Mouse (Mus musculus): Measurements from ENCODE around the gene Cisd2.

Cisd2 gene

DNA sequence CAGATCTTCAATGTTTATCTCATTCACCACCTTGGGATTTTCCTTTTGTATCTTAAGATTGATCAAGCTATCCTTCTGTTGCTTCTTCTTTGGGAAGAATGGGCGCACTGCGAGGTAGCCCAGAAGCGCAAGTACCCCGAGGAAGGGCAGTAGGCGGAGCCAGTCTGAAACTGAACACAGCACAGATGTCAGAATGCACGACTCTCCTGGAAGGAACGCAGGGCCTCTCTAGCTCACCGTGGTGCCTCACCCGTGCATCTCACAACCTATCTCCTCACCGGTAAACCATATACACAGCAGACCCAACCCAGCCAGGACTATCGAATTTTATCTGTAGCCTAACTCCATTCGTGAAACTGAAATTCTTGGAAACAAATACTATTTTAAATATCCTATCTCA lies 12.7 kb downstream of the Cisd2 start:
- DNase-seq (ENCODE audit: low read depth, low spot score) = no peak

DNA sequence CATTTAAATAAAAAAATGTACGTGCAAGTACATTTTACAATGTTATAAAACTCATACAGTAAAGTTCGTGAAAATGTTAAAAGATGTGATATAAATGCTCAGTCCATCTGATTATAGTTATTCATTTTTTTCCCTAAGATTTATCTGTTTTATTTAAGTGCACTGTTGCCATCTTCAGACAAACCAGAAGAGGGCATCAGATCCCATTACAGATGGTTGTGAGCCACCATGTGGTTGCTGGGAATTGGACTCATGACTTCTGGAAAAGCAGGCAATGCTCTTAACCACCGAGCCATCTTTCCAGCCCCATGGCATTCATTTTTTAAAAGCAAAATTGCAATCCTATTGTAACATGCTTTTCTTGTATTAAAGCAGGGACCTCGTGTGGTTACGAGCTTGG lies 14.5 kb downstream of the Cisd2 start:
- no peak for DNase-seq (ENCODE audit: low read depth, low spot score)

DNA sequence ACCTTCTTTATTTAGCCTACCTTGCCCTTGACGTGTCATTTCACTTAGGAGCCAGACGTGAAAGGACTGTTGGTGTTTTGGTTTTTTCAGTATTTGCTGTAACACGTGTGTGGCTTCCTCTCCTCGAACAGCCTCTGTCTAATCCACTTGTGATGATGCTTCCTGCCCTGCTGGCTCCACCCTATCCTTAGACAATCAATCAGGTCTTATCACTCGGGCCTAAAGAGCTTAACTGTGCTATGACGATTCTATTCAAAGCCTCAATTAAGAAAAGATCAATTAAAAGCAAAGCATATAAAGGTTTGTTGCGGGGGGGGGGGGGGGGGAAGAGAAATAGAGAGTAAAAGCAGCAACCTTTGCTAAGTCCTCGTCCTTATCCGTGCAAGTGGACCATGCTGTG lies 16.4 kb downstream of the Cisd2 start:
- no peak for DNase-seq (ENCODE audit: low read depth, low spot score)

DNA sequence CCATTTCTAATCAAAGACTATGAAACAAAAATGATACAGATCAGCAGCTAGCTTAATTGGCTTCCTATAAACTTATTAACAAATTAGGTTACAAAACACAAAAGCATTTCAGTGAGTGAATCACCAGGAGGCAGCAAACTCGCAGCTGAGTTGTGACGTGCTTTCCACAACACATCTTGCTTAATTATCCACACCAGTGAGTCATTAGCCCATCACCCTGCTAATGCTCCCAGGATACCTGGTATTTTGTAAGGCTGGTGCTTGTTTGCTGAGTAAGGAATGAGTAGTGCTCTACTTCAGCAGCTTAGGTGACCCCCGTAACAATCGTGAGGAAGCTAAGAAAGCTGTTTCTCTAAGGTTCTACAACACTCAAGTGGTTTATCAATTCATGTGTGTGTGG lies 19.1 kb downstream of the Cisd2 start:
- no peak for DNase-seq (ENCODE audit: low read depth, low spot score)

DNA sequence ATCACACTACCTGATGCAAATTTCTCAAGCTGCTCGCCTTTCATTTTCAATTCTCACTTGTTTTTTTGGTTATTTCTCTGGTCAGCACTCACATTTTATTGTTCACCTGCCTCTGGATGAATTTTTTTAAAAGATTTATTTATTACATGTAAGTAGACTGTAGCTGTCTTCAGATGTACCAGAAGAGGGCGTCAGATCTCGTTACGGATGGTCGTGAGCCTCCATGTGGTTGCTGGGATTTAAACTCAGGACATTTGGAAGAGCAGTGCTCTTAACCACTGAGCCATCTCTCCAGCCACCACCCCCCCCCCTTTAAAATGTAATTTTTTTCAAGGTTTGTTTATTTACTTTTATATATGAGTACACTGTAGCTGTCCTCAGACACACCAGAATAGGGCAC lies 19.9 kb downstream of the Cisd2 start:
- DNase-seq (ENCODE audit: low read depth, low spot score) = no peak

DNA sequence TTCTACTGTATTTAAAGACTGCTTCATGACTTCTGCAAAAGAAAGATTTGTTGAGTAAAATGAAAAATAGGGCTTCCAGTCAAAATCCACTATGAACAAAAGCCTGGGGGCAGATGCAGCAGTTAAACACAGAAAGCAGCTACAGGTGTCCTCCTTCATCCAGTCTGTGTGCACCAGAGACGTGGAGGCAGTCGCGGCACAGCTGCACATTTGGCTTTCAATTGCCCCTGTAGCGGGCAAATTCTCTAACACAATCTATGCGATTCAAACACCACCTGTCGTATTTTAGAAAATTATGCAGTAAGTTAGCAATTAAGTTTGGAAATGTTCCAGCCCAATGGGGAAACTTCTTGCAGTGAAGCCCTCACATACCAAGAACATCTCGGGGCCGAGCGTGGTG lies 20.5 kb downstream of the Cisd2 start:
- no peak for DNase-seq (ENCODE audit: low read depth, low spot score)

DNA sequence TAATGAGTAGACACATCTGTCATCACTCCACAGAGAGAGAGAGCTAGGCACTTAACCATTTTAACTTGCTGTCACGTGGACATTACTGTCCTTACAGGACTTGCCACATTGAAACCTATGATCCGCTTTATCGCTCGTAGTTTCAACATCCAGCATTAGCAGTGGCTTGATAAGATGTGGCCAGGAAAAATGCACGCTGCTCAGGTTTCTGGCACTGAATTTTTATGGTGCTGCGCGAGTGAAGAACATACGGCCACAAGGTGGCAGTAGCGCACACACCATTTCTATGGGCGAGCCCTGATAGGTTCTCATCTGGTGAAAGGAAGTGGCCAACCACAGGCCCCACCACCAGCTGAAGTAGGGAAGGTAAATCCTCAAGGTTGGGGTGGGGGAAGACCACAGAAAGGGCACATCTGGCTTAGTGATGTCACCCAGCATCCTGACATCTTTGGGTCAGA lies 21.5 kb downstream of the Cisd2 start:
- peak; percentile 87 for DNase-seq (ENCODE audit: low read depth, low spot score)

DNA sequence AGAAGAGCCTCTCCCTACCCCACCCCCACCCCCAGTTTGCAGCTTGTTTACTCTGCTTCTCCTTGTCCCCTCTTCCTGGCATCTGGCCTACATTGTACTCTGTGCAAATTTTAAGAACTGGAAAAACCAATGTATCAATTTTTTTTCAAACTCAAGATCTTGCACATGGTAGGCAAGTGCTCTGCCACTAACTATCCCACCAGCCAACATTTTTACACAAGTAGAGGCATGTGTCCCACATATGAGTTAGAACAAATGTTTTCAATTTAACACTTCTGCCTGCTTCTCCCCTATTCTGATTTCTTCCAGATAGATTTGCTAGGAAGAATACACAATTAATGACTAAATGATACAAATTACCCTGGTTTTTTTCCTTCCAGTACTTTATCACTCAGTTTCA lies 26.6 kb downstream of the Cisd2 start:
- DNase-seq (ENCODE audit: low read depth, low spot score) = no peak

DNA sequence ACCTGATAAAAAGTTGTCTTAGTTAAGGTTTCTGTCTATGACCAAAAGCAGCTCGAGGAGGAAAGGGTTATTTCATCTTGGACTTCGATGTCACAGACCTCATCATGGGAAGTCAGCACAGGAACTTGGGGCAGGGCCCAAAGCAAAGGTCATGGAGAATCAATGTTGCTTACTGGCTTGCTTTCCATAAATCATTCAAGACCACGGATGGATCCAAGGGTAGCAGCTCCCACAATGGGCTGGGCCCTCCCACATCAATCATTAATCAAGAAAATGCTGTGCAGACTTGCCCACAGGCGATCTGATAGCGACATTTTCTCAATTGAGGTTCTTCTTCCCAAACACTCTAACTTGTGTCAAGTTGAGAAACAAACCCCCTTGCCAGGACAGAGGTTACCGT lies 27.6 kb downstream of the Cisd2 start:
- DNase-seq (ENCODE audit: low read depth, low spot score) = peak; percentile 28

DNA sequence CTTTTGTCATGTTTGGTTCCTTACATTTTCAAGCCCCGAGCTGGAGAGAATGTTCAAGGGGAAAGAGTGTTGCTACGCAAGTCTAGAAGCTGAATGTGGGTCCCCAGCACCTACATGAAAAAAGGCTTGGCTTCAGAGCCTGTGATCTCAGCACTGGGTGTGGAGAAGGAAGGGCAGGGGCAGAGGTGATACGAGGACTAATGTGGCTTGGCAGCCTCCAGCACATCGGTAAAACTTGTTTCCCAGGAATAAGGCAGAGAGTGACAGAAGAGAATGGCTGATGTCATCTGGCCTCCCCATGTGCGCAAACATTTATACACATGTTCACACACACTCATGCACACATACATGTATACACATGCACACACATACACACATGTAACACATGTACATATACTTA lies 28.6 kb downstream of the Cisd2 start:
- no peak for DNase-seq (ENCODE audit: low read depth, low spot score)

DNA sequence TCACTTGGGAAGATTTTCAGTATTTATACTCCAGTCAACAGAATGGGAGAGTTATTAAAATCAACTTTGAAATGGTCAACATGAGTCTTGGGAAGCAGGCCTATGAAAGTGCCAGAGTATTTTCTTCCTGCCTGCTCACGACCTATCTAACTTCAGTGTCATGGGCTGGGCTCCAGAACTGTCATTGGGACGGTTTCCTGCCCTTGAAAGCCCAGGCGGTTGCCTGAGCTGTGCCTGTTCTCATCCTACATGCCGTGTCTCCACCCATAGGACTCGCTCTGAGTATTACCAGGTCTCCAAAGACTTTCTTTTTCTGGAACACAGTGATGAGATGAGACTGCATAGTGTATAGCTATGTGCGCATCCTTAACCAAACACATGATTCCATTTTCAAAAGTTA lies 30.5 kb downstream of the Cisd2 start:
- DNase-seq (ENCODE audit: low read depth, low spot score) = no peak

DNA sequence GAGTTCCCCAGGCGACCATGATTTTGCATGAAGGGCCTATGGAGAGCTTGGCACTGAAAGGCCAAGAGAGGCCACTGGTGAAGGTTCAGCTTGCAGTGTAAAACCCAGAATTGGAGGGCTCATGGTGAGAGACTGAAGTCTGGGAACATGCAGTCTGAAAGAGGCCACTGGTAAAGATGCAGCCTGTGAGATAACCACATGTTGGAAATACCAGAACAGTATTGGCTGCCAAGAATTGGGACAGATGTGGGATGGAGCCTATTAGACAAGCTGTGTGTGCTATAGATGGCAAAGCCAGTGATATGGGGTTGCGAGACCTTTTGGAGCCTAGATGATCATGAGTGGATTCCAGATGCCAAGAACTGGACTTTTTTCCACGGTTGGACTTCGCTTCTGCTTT lies 43.9 kb downstream of the Cisd2 start:
- DNase-seq (ENCODE audit: low read depth, low spot score) = no peak

DNA sequence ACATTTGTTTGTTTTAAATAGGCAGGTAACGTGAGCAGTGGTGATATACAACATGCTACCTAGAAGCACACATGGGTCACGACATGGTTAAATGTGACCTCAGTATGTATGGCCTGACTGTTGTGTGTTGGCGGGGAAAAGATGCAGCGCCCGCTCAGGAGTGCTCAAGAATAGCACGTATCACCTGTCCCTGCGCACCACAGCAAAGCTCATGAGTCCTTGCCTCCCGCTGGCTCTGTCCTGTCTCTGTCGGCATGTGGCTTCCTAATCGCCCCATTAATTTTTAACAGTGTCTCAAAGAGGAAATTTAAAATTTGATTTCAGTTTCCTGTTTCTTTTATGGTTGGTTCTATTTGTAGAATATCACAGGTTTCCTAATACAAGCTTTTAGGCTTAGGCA lies 46.3 kb downstream of the Cisd2 start:
- DNase-seq (ENCODE audit: low read depth, low spot score) = no peak

DNA sequence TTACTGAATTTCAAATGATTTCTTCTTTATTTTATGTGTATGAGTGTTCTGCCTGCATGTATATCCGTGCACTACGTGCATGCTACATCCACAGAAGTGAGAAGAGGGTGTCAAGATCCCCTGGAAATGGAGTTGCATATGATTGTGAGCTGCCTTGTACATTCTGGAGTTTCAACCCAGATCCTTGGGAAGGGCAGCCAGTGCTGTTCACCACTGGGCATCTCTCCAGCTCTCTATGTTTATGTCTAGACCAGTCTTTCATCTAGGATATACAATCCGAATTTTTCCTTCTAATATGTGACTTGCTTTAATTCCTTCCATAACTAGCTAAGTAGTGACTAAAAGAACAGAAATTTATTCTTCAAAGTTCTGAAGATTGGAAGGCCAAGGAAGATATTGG lies 47.9 kb downstream of the Cisd2 start:
- DNase-seq (ENCODE audit: low read depth, low spot score) = no peak

DNA sequence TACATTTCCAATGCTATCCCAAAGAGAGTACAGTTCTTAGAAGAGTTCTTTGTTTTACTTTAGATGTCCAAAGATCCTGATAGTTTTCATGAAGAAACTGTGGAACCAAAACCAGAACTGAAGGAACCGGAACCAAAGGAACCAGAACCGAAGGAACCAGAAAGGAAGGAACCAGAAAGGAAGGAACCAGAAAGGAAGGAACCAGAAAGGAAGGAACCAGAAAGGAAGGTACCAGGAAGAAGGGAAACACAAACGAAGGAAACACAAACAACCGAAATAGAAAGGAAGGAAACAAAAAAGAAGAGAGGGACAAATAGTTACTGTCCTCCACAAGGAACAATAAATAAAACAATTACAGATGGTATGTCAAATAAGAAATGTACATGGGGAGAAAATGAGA lies 66.3 kb downstream of the Cisd2 start:
- no peak for DNase-seq (ENCODE audit: low read depth, low spot score)
